Mouse (Mus musculus): ENCODE measurements around the gene Gm7257.

The Gm7257 gene

GRCm38 (mm10) chr9:36431584-36431983 is at the start of gene Gm7257:
TSS of gene Gm7257 (plus strand) at chr9:36431884.
- DNase-seq (ENCODE audit: low spot score in 2 of 2): no peak

- no peak for DNase-seq (ENCODE audit: low spot score in 2 of 2)
Measured at GRCm38 (mm10) chr9:36402991-36403390, 28.7 kb upstream of the Gm7257 start.

GRCm38 (mm10) chr9:36435051-36435764 is 3.5 kb downstream of the Gm7257 start:
- no peak for DNase-seq (ENCODE audit: low spot score in 2 of 2)

GRCm38 (mm10) chr9:36475338-36475737 is 43.7 kb downstream of the Gm7257 start, which contains the start of gene Gm9513:
TSS of gene Gm9513 (plus strand) at chr9:36475638.
- no peak for DNase-seq (ENCODE audit: low spot score in 2 of 2)
